11 mouse cellular contexts compared by ENCODE assay signal in genomic region chr12:5215836-5216747, GRCm38 (mm10).
DNase-seq lines count a peak whose midpoint lies in the region; ATAC-seq lines count a peak whose summit lies in the region.
"Had no signal": no experiment of that assay in that cellular context is flagged by ENCODE, and none has a peak within 500 bp of the region (broad histone marks: within the 10 kb centered on the region; RNA-seq: fewer than 3 reads in every experiment).

No protein-coding gene starts in this region.

- 64% methylated on average over 15 of the region's 15 CpGs for WGBS in kidney, embryonic 15.5 days
- WGBS in midbrain, embryonic 12.5 days: 37% methylated on average over 15 of the region's 15 CpGs

- no peaks in the 10 kb centered on the region for H3K9me3 ChIP-seq in kidney, embryonic 15.5 days (replicated peaks)
- H3K9me3 ChIP-seq in midbrain, embryonic 12.5 days: no peaks in the 10 kb centered on the region

- no peaks in the 10 kb centered on the region for H3K36me3 ChIP-seq in kidney, embryonic 15.5 days
- no peaks in the 10 kb centered on the region for H3K36me3 ChIP-seq in midbrain, embryonic 12.5 days

- H3K27ac ChIP-seq in kidney, embryonic 15.5 days: no peak overlapping the region
- peak overlapping the region; percentile 86 for H3K27ac ChIP-seq in midbrain, embryonic 12.5 days (replicated peaks)

- no peak overlapping the region for H3K4me3 ChIP-seq in kidney, embryonic 15.5 days (replicated peaks)
- H3K4me3 ChIP-seq in midbrain, embryonic 12.5 days: no peak overlapping the region

- no peak for ATAC-seq in kidney, embryonic 15.5 days (replicated peaks; ENCODE audit: low FRiP score)
- ATAC-seq in midbrain, embryonic 12.5 days (ENCODE audit: low FRiP score, low read depth): peak; percentile 91
- ATAC-seq in erythroid progenitor cell, adult 5-6 weeks (replicated peaks; ENCODE audit: low FRiP score, poor library complexity, severe bottlenecking): no peak
- no peak for ATAC-seq in monocyte, adult 5-6 weeks (replicated peaks; ENCODE audit: insufficient number of reproducible peaks, low FRiP score, low TSS enrichment, poor library complexity, severe bottlenecking)
- ATAC-seq: CD4-positive, CD25-positive, alpha-beta regulatory T cell, adult 4 months had no signal

- peaks cover 34% of the 10 kb centered on the region for H3K4me1 ChIP-seq in kidney, embryonic 15.5 days
- H3K4me1 ChIP-seq in midbrain, embryonic 12.5 days: peaks cover 51% of the 10 kb centered on the region

- no peak overlapping the region for H3K4me2 ChIP-seq in kidney, embryonic 15.5 days
- peak overlapping the region; percentile 31 for H3K4me2 ChIP-seq in midbrain, embryonic 12.5 days (replicated peaks)

- peak; percentile 38 for DNase-seq in kidney, adult 18-20 months
- peak; percentile 49 for DNase-seq in embryo, embryonic 10.5 days (ENCODE audit: low spot score)
- DNase-seq in gastrocnemius, postnatal 10 days: peak; percentile 45
- DNase-seq in frontal cortex, postnatal 36 days (ENCODE audit: low spot score in 2 of 2): no peak
- DNase-seq: cerebellum, postnatal 36 days; right cerebral cortex, adult 18-20 months had no signal

- no peaks in the 10 kb centered on the region for H3K27me3 ChIP-seq in kidney, embryonic 15.5 days
- H3K27me3 ChIP-seq in midbrain, embryonic 12.5 days: no peaks in the 10 kb centered on the region

- no peak overlapping the region for H3K9ac ChIP-seq in kidney, embryonic 15.5 days
- no peak overlapping the region for H3K9ac ChIP-seq in midbrain, embryonic 12.5 days (replicated peaks)

Comparison
In these comparisons a context has a peak if more than half of its experiments do, and no peak if none do; other contexts are left out.
1. DNase-seq: peak in kidney, adult 18-20 months (single experiment), embryo, embryonic 10.5 days (single experiment) and gastrocnemius, postnatal 10 days (single experiment); none in frontal cortex, postnatal 36 days (0 of 2).